Mouse (Mus musculus) forebrain, embryonic 14.5 days (tissue): ENCODE data around the gene Epor. TPM values are rescaled to one million over a fixed set of nuclear protein-coding genes. Genes with fewer than 3 reads are reported as not detected.

ENCODE experiments used
- ATAC-seq: fragments of 200-750 bp; cut with Nextera tagmentation; 2 replicates; pipeline ENCODE4 v1.8.0; 2017; ENCODE audit warnings: mild to moderate bottlenecking, moderate library complexity
- DNase-seq: peaks from one replicate; pipeline ENCODE4 v3.0.0-alpha.2; 2015; ENCODE audit warnings: low spot score
- H3K27ac ChIP-seq: fragments of 300-500 bp; sonication (generic); 2 replicates; pipeline ENCODE4 v1.5.1; 2014; ENCODE audit warnings: low read depth, mild to moderate bottlenecking, control low read depth, low read length, moderate library complexity
- H3K27me3 ChIP-seq: fragments of 300-500 bp; sonication (generic); replicated peaks from 2 replicates; pipeline ENCODE4 v1.6.1; 2014; ENCODE audit warnings: low read length, control low read depth, mixed read lengths; ENCODE audit not compliant: control insufficient read depth, insufficient read depth
- H3K36me3 ChIP-seq: fragments of 300-500 bp; sonication (generic); 2 replicates; pipeline ENCODE4 v1.6.1; 2014; ENCODE audit warnings: low read length, control low read depth; ENCODE audit not compliant: control insufficient read depth, insufficient read depth
- H3K4me1 ChIP-seq: fragments of 300-500 bp; sonication (generic); 2 replicates; pipeline ENCODE4 v1.6.1; 2014; ENCODE audit warnings: antibody characterized with exemption, low read length, control low read depth; ENCODE audit not compliant: control insufficient read depth, insufficient read depth
- H3K4me2 ChIP-seq: fragments of 300-500 bp; sonication (generic); 2 replicates; pipeline ENCODE4 v1.6.1; 2014; ENCODE audit warnings: mild to moderate bottlenecking, control low read depth, low read length
- H3K4me3 ChIP-seq: fragments of 300-500 bp; sonication (generic); 2 replicates; pipeline ENCODE4 v1.5.1; 2014; ENCODE audit warnings: low read depth, low read length, control low read depth
- H3K9ac ChIP-seq: fragments of 300-500 bp; sonication (generic); 2 replicates; pipeline ENCODE4 v1.6.1; 2014; ENCODE audit warnings: mild to moderate bottlenecking, low read length, control low read depth, moderate library complexity
- H3K9me3 ChIP-seq: fragments of 300-500 bp; sonication (generic); replicated peaks from 2 replicates; pipeline ENCODE4 v1.6.1; 2016; ENCODE audit warnings: low read length, control low read depth, mixed read lengths; ENCODE audit not compliant: control insufficient read depth
- WGBS: fragments of 180-500 bp; shearing (Covaris S2); extraction: QIAGEN DNeasy Blood & Tissue Kit; methylation state at CpG from one replicate; pipeline ENCODE4 v1.1.7; 2014; 5-methylcytosine and 5-hydroxymethylcytosine counted together
- polyA plus RNA-seq: library from polyadenylated mRNA; unstranded; fragments of >200 nt; fragmentation: Nextera tagmentation; extraction: Ambion mirVana; gene quantifications from 2 replicates; pipeline ENCODE4 v1.2.1, GENCODE M21; 2014

Gene Epor
- polyA plus RNA-seq, 1 experiment from 2014 or later = 1.3 TPM

GRCm38 (mm10) chr9:21917493-21918034 is 45.7 kb downstream of the Epor start:
- Histone ChIP-seq H3K4me3 (peak overlapping the region; percentile 60), H3K9me3 (no peaks in the 10 kb centered on the region), H3K9ac (peak overlapping the region; percentile 76), H3K36me3 (0 out of 2 replicates have a peak, but pooled peaks cover 8% of the 10 kb centered on the region), H3K27me3 (no peaks in the 10 kb centered on the region), H3K4me1 (no peaks in the 10 kb centered on the region), H3K4me2 (peak overlapping the region; percentile 81), H3K27ac (peak overlapping the region; percentile 86)
- ATAC-seq (peak; percentile 84), DNase-seq (peak; percentile 73)
- WGBS = 3% methylated on average over 34 of the region's 35 CpGs

GRCm38 (mm10) chr9:21916851-21917492 is 46.3 kb downstream of the Epor start:
- no peaks in the 10 kb centered on the region for H3K9me3 ChIP-seq
- H3K4me3 ChIP-seq = peak overlapping the region; percentile 60
- no peaks in the 10 kb centered on the region for H3K27me3 ChIP-seq
- 0 out of 2 replicates have a peak, but pooled peaks cover 8% of the 10 kb centered on the region for H3K36me3 ChIP-seq
- peak overlapping the region; percentile 76; the same call in 1 of the 2 replicates for H3K9ac ChIP-seq
- 72% methylated on average over 3 of the region's 3 CpGs for WGBS
- no peaks in the 10 kb centered on the region for H3K4me1 ChIP-seq
- H3K4me2 ChIP-seq = peak overlapping the region; percentile 81
- DNase-seq = no peak
- ATAC-seq = no peak
- H3K27ac ChIP-seq = peak overlapping the region; percentile 86; the same call in 1 of the 2 replicates

- Histone ChIP-seq H3K4me2 (no peak overlapping the region), H3K4me1 (no peaks in the 10 kb centered on the region), H3K27me3 (no peaks in the 10 kb centered on the region), H3K9ac (no peak overlapping the region), H3K36me3 (0 out of 2 replicates have a peak, but pooled peaks cover 8% of the 10 kb centered on the region), H3K27ac (no peak overlapping the region), H3K9me3 (no peaks in the 10 kb centered on the region), H3K4me3 (no peak overlapping the region)
- ATAC-seq (no peak), DNase-seq (no peak)
- 78% methylated on average over 10 of the region's 10 CpGs for WGBS
Observed at GRCm38 (mm10) chr9:21909474-21910223, 53.7 kb downstream of the Epor start.

Other genes starting within 250 kb of the Epor start
- gene Ldlr, start 240.0 kb downstream of the Epor start, polyA plus RNA-seq = 5.2 and 6.8 TPM in 2 replicates
- gene Spc24, start 203.2 kb downstream of the Epor start, polyA plus RNA-seq = 53.7 and 64.3 TPM in 2 replicates
- 0.99 and 1.3 TPM in 2 replicates for gene Kank2, start 164.8 kb downstream of the Epor start, polyA plus RNA-seq
- gene Angptl8, start 128.0 kb downstream of the Epor start, polyA plus RNA-seq = 0.26 TPM in 1 of 2 replicates, not detected in the other
- gene Dock6, start 110.9 kb downstream of the Epor start, polyA plus RNA-seq = 6.7 and 10.3 TPM in 2 replicates
- gene Rab3d, start 45.3 kb downstream of the Epor start, polyA plus RNA-seq = 23.0 and 24.6 TPM in 2 replicates
- 3.5 and 5.3 TPM in 2 replicates for gene Ccdc159, start 36.0 kb downstream of the Epor start, polyA plus RNA-seq
- 49.3 and 66.0 TPM in 2 replicates for gene Tmem205, start 36.0 kb downstream of the Epor start, polyA plus RNA-seq
- gene Plppr2, start 26.5 kb downstream of the Epor start, polyA plus RNA-seq = 47.3 and 66.7 TPM in 2 replicates
- gene Swsap1, start 7.8 kb downstream of the Epor start, polyA plus RNA-seq = 19.8 and 23.6 TPM in 2 replicates
- 1.3 TPM in 2 replicates for gene Rgl3, start 25.9 kb upstream of the Epor start, polyA plus RNA-seq
- 4.5 and 4.8 TPM in 2 replicates for gene Ccdc151, start 39.1 kb upstream of the Epor start, polyA plus RNA-seq
- gene Prkcsh, start 39.3 kb upstream of the Epor start, polyA plus RNA-seq = 57.1 and 67.9 TPM in 2 replicates
- gene Elavl3, start 88.5 kb upstream of the Epor start, polyA plus RNA-seq = 88.1 and 107 TPM in 2 replicates
- not detected in 2 replicates for gene Gm49318, start 107.8 kb upstream of the Epor start, polyA plus RNA-seq
- gene Zfp653, start 107.9 kb upstream of the Epor start, polyA plus RNA-seq = 11.3 and 13.4 TPM in 2 replicates
- 47.2 and 56.2 TPM in 2 replicates for gene Ecsit, start 121.9 kb upstream of the Epor start, polyA plus RNA-seq
- 0.19 and 0.72 TPM in 2 replicates for gene Cnn1, start 135.7 kb upstream of the Epor start, polyA plus RNA-seq
- gene Elof1, start 153.7 kb upstream of the Epor start, polyA plus RNA-seq = 213 and 240 TPM in 2 replicates
- 0.38 and 0.42 TPM in 2 replicates for gene Acp5, start 172.2 kb upstream of the Epor start, polyA plus RNA-seq
- gene Pigyl, start 193.3 kb upstream of the Epor start, polyA plus RNA-seq = 93.5 and 109 TPM in 2 replicates
- 0.13 and 0.26 TPM in 2 replicates for gene Zfp872, start 224.6 kb upstream of the Epor start, polyA plus RNA-seq